Mouse (Mus musculus): Measurements from ENCODE around the gene 2200002J24Rik.

DNA sequence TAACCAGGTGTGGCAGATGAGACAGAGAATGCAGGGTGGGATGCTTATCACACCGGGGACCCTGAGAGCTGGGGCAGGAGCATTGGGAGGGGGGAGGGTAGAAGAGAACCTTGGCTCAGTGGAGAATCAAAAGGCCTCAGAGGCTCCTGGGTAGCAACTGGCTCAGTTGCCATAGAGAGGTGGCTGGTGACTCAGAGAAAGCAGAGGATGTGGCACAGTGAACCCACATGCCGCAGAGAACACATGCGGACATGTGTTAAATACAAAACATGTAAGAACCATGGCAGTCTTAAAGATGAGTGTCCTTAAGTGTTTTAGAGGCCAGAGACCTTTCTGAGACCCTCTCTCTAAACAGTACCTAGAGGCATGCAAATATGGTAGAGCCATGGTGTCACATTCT lies 37.5 kb downstream of the 2200002J24Rik start:
- TF ChIP-seq CTCF (IDR thresholded peaks at IDR 0.05; ENCODE audit: borderline replicate concordance, extremely low read depth, insufficient read depth, insufficient read length) (no peak), POLR2A (IDR thresholded peaks at IDR 0.05; ENCODE audit: borderline replicate concordance, extremely low read depth, insufficient read depth, insufficient read length, poor library complexity, severe bottlenecking) (no peak)

Data from brain, embryonic 14.5 days (tissue).